Mouse (Mus musculus): Measurements from ENCODE around the gene Atp5d. TPM values are rescaled to one million over a fixed set of nuclear protein-coding genes. Genes with fewer than 3 reads are reported as not detected.

The Atp5d gene
- total RNA-seq, 1 experiment = 226 TPM

- Histone ChIP-seq H3K4me3 (ENCODE audit: insufficient read depth in 1 of 2, low read depth in 1 of 2, low read length in 2 of 2, poor library complexity in 1 of 2, severe bottlenecking in 1 of 2) (no peak overlapping the region), H3K27ac (ENCODE audit: insufficient read depth, low read depth, low read length, poor library complexity, severe bottlenecking) (no peak overlapping the region), H3K9ac (ENCODE audit: insufficient read depth, low read depth, low read length, poor library complexity, severe bottlenecking) (no peak overlapping the region), H3K36me3 (ENCODE audit: control insufficient read depth, insufficient read depth, low read length, poor library complexity, severe bottlenecking) (peaks cover 78% of the 10 kb centered on the region), H3K4me1 (ENCODE audit: control insufficient read depth in 2 of 2, insufficient read depth in 2 of 2, low read length in 2 of 2, poor library complexity in 1 of 2) (peaks cover 0 to 2% of the 10 kb centered on the region in 2 experiments; a peak in 1 of 4 replicates), H3K9me3 (ENCODE audit: control insufficient read depth, insufficient read depth, low read depth, low read length) (no peaks in the 10 kb centered on the region)
- in situ Hi-C loops (cut with MboI; ENCODE audit: low sequenced_read_pairs in 2 of 2, unreplicated experiment in 2 of 2) = loop anchor here in 1 of 2 experiments (25.0 kb wide), 1 partner anchor 137 kb away; the partner anchor contains the start of genes Abca7, Cnn2 and Tmem259
- DNase-seq (ENCODE audit: low read depth, low spot score) = no peak
- TF ChIP-seq MAFK (IDR thresholded peaks at IDR 0.05; ENCODE audit: insufficient read depth, low read depth, low read length) (no peak), CHD2 (IDR thresholded peaks at IDR 0.05; ENCODE audit: low read depth, low read length) (no peak), ZC3H11A (IDR thresholded peaks at IDR 0.05; ENCODE audit: borderline replicate concordance, low read depth, low read length) (no peak), ZNF384 (IDR thresholded peaks at IDR 0.05; ENCODE audit: low read depth, low read length) (no peak), HCFC1 (IDR thresholded peaks at IDR 0.05; ENCODE audit: borderline replicate concordance, insufficient read depth, low read length) (no peak)
These were observed 14.4 kb upstream of the Atp5d start for GRCm38 (mm10) chr10:80123932-80124562.

DNA sequence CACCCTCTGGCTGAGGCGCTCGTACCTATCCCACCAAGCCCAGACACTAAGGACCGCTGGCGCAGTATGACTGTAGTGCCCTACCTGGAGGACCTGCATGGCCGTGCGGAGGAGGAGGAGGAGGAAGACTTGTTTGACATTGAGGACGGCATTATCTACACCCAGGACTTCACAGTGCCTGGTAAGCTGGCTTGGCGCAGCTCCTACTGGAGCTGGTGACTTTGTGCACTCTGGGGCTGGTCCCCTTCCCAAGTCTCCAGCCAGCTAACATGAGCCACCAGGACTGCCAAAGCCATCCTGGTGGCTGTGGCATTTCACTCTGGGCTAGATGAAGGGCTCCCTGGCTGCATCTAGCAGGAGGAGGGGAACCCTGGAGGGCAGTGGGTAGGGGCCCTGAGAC, 10.5 kb upstream of the Atp5d start:
- no peak overlapping the region for H3K27ac ChIP-seq (ENCODE audit: insufficient read depth, low read depth, low read length, poor library complexity, severe bottlenecking)
- H3K4me1 ChIP-seq (ENCODE audit: control insufficient read depth in 2 of 2, insufficient read depth in 2 of 2, low read length in 2 of 2, poor library complexity in 1 of 2) = peaks cover 0 to 13% of the 10 kb centered on the region in 2 experiments; a peak in 1 of 4 replicates
- no peak for DNase-seq (ENCODE audit: low read depth, low spot score)
- no peak overlapping the region for H3K4me3 ChIP-seq (ENCODE audit: insufficient read depth in 1 of 2, low read depth in 1 of 2, low read length in 2 of 2, poor library complexity in 1 of 2, severe bottlenecking in 1 of 2)
- TF ChIP-seq CHD2 (IDR thresholded peaks at IDR 0.05; ENCODE audit: low read depth, low read length) (no peak), HCFC1 (IDR thresholded peaks at IDR 0.05; ENCODE audit: borderline replicate concordance, insufficient read depth, low read length) (no peak), ZNF384 (IDR thresholded peaks at IDR 0.05; ENCODE audit: low read depth, low read length) (no peak), ZC3H11A (IDR thresholded peaks at IDR 0.05; ENCODE audit: borderline replicate concordance, low read depth, low read length) (no peak), MAFK (IDR thresholded peaks at IDR 0.05; ENCODE audit: insufficient read depth, low read depth, low read length) (no peak)
- H3K36me3 ChIP-seq (ENCODE audit: control insufficient read depth, insufficient read depth, low read length, poor library complexity, severe bottlenecking) = peaks cover 83% of the 10 kb centered on the region
- H3K9me3 ChIP-seq (ENCODE audit: control insufficient read depth, insufficient read depth, low read depth, low read length) = no peaks in the 10 kb centered on the region
- in situ Hi-C loops (cut with MboI; ENCODE audit: low sequenced_read_pairs in 2 of 2, unreplicated experiment in 2 of 2) = no loop called here
- no peak overlapping the region for H3K9ac ChIP-seq (ENCODE audit: insufficient read depth, low read depth, low read length, poor library complexity, severe bottlenecking)

- H3K4me3 ChIP-seq (ENCODE audit: insufficient read depth in 1 of 2, low read depth in 1 of 2, low read length in 2 of 2, poor library complexity in 1 of 2, severe bottlenecking in 1 of 2) = no peak overlapping the region
- in situ Hi-C loops (cut with MboI; ENCODE audit: low sequenced_read_pairs in 2 of 2, unreplicated experiment in 2 of 2) = no loop called here
- no peak for DNase-seq (ENCODE audit: low read depth, low spot score)
These were observed 8.6 kb upstream of the Atp5d start for GRCm38 (mm10) chr10:80129846-80130245.

DNA sequence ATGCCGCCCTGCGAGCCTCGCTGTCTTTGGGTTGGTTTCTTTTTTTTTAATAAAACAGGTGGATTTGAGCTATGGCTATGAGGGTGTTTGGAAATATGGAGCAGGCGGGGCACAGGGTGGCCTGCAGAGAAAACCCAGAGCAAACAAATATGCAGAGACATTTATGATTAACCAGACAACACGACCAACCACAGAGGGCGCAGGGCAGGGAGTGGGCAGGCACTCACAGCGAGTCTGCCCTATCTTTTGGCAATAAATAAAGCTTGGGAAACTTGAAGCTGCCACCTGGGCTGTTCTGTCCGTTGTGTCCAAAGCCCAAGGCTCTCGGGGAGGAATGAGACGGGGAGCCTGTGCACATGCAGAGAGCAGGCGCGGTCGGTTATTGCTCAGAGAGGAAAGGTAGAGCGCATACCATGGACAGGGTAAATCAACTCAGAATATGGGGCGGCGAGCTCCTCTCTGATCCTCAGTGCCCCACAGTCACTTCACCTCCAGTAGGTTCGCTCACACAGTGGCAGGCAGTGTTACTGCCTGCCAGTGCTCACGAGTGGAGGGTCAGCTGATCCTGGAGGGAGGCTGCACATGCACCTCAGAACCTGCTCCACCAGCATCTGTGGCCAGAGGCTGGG, 7.9 kb upstream of the Atp5d start:
- H3K36me3 ChIP-seq (ENCODE audit: control insufficient read depth, insufficient read depth, low read length, poor library complexity, severe bottlenecking) = peaks cover 86% of the 10 kb centered on the region
- H3K9me3 ChIP-seq (ENCODE audit: control insufficient read depth, insufficient read depth, low read depth, low read length) = no peaks in the 10 kb centered on the region
- in situ Hi-C loops (cut with MboI; ENCODE audit: low sequenced_read_pairs in 2 of 2, unreplicated experiment in 2 of 2) = no loop called here
- H3K9ac ChIP-seq (ENCODE audit: insufficient read depth, low read depth, low read length, poor library complexity, severe bottlenecking) = no peak overlapping the region
- no peak overlapping the region for H3K4me3 ChIP-seq (ENCODE audit: insufficient read depth in 1 of 2, low read depth in 1 of 2, low read length in 2 of 2, poor library complexity in 1 of 2, severe bottlenecking in 1 of 2)
- H3K4me1 ChIP-seq (ENCODE audit: control insufficient read depth in 2 of 2, insufficient read depth in 2 of 2, low read length in 2 of 2, poor library complexity in 1 of 2) = peaks cover 0 to 15% of the 10 kb centered on the region in 2 experiments; a peak in 1 of 4 replicates
- no peak overlapping the region for H3K27ac ChIP-seq (ENCODE audit: insufficient read depth, low read depth, low read length, poor library complexity, severe bottlenecking)
- TF ChIP-seq MAFK (IDR thresholded peaks at IDR 0.05; ENCODE audit: insufficient read depth, low read depth, low read length) (no peak), CHD2 (IDR thresholded peaks at IDR 0.05; ENCODE audit: low read depth, low read length) (no peak), ZC3H11A (IDR thresholded peaks at IDR 0.05; ENCODE audit: borderline replicate concordance, low read depth, low read length) (no peak), HCFC1 (IDR thresholded peaks at IDR 0.05; ENCODE audit: borderline replicate concordance, insufficient read depth, low read length) (no peak), ZNF384 (IDR thresholded peaks at IDR 0.05; ENCODE audit: low read depth, low read length) (no peak)
- DNase-seq (ENCODE audit: low read depth, low spot score) = no peak

More at GRCm38 (mm10) chr10:80129846-80130245, 8.6 kb upstream of the Atp5d start:
- Histone ChIP-seq H3K9me3 (ENCODE audit: control insufficient read depth, insufficient read depth, low read depth, low read length) (no peaks in the 10 kb centered on the region), H3K9ac (ENCODE audit: insufficient read depth, low read depth, low read length, poor library complexity, severe bottlenecking) (no peak overlapping the region), H3K27ac (ENCODE audit: insufficient read depth, low read depth, low read length, poor library complexity, severe bottlenecking) (no peak overlapping the region), H3K4me1 (ENCODE audit: control insufficient read depth in 2 of 2, insufficient read depth in 2 of 2, low read length in 2 of 2, poor library complexity in 1 of 2) (peaks cover 0 to 13% of the 10 kb centered on the region in 2 experiments; a peak in 1 of 4 replicates), H3K36me3 (ENCODE audit: control insufficient read depth, insufficient read depth, low read length, poor library complexity, severe bottlenecking) (peaks cover 87% of the 10 kb centered on the region)
- TF ChIP-seq ZNF384 (IDR thresholded peaks at IDR 0.05; ENCODE audit: low read depth, low read length) = no peak
- TF ChIP-seq ZC3H11A (IDR thresholded peaks at IDR 0.05; ENCODE audit: borderline replicate concordance, low read depth, low read length) = no peak
- no peak for TF ChIP-seq HCFC1 (IDR thresholded peaks at IDR 0.05; ENCODE audit: borderline replicate concordance, insufficient read depth, low read length)
- TF ChIP-seq MAFK (IDR thresholded peaks at IDR 0.05; ENCODE audit: insufficient read depth, low read depth, low read length) = no peak
- TF ChIP-seq CHD2 (IDR thresholded peaks at IDR 0.05; ENCODE audit: low read depth, low read length) = no peak
